Mouse (Mus musculus): ENCODE results near the gene Col23a1.

- no peak for TF ChIP-seq CTCF (conservative IDR thresholded peaks at IDR 0.05; ENCODE audit: insufficient read depth, insufficient read length, low read depth, low read length)
- no peak for TF ChIP-seq POLR2A (IDR thresholded peaks at IDR 0.05; ENCODE audit: low read depth, low read length)
Observed at GRCm38 (mm10) chr11:51579024-51579423, 289.3 kb downstream of the Col23a1 start.

Data from kidney, adult 2 months (tissue).